In genomic region chr11:75431307-75431706, GRCm38 (mm10) we compare ENCODE assay signal across 9 mouse cellular contexts. TPM values are rescaled to one million over a fixed set of nuclear protein-coding genes. Genes with fewer than 3 reads are reported as not detected.
DNase-seq lines count a peak whose midpoint lies in the region; ATAC-seq and TF ChIP-seq lines count a peak whose summit lies in the region.
"Had no signal": no experiment of that assay in that cellular context is flagged by ENCODE, and none has a peak within 500 bp of the region (broad histone marks: within the 10 kb centered on the region; RNA-seq: fewer than 3 reads in every experiment).

No protein-coding gene starts in this region.

- H3K27ac ChIP-seq in hindbrain, embryonic 14.5 days = no peak overlapping the region
- H3K27ac ChIP-seq in hindbrain, embryonic 12.5 days = no peak overlapping the region
- no peak overlapping the region for H3K27ac ChIP-seq in midbrain, postnatal 0 days (ENCODE audit: low read depth, low read length)
- H3K27ac ChIP-seq: neural tube, embryonic 12.5 days had no signal

- H3K4me3 ChIP-seq in hindbrain, embryonic 14.5 days (replicated peaks; ENCODE audit: low read length) = no peak overlapping the region
- no peak overlapping the region for H3K4me3 ChIP-seq in hindbrain, embryonic 12.5 days
- H3K4me3 ChIP-seq in midbrain, postnatal 0 days (ENCODE audit: low read depth, low read length) = no peak overlapping the region
- H3K4me3 ChIP-seq: neural tube, embryonic 12.5 days had no signal

- peak; percentile 44 for DNase-seq in hindbrain, embryonic 14.5 days (ENCODE audit: low spot score)
- peak; percentile 64 for DNase-seq in cerebellum, adult 8-10 months
- peak; percentile 86 for DNase-seq in gastrocnemius, postnatal 14 days
- peak; percentile 82 for DNase-seq in midbrain, postnatal 0 days (ENCODE audit: low spot score)
- DNase-seq in spleen, adult 12 weeks (ENCODE audit: low spot score) = no peak
- no peak for DNase-seq in thymus, postnatal 10 days (ENCODE audit: low spot score in 2 of 2)

- intact Hi-C loops in gastrocnemius, postnatal 14 days (cut with DNase I; ENCODE audit: low total_unique reads) = no loop called here

- no peaks in the 10 kb centered on the region for H3K27me3 ChIP-seq in hindbrain, embryonic 14.5 days (ENCODE audit: control insufficient read depth, insufficient read depth, low read length)
- H3K27me3 ChIP-seq in hindbrain, embryonic 12.5 days = no peaks in the 10 kb centered on the region
- H3K27me3 ChIP-seq in midbrain, postnatal 0 days (ENCODE audit: insufficient read depth, low read length) = no peaks in the 10 kb centered on the region
- H3K27me3 ChIP-seq: neural tube, embryonic 12.5 days had no signal

- ATAC-seq in hindbrain, embryonic 14.5 days (ENCODE audit: low FRiP score) = peak; percentile 62; the same call in 1 of the 2 replicates
- no peak for ATAC-seq in hindbrain, embryonic 12.5 days (ENCODE audit: low FRiP score)
- ATAC-seq in midbrain, postnatal 0 days (ENCODE audit: low FRiP score) = peak; percentile 58
- ATAC-seq in inflammation-experienced regulatory T-cells, adult 6 months = no peak

- no peaks in the 10 kb centered on the region for H3K36me3 ChIP-seq in hindbrain, embryonic 14.5 days (replicated peaks; ENCODE audit: control insufficient read depth, insufficient read depth)
- no peaks in the 10 kb centered on the region for H3K36me3 ChIP-seq in hindbrain, embryonic 12.5 days
- no peaks in the 10 kb centered on the region for H3K36me3 ChIP-seq in midbrain, postnatal 0 days (ENCODE audit: insufficient read depth, low read length)
- H3K36me3 ChIP-seq: neural tube, embryonic 12.5 days had no signal

- no peaks in the 10 kb centered on the region for H3K9me3 ChIP-seq in hindbrain, embryonic 14.5 days (ENCODE audit: control insufficient read depth, low read length)
- peaks cover 6% of the 10 kb centered on the region for H3K9me3 ChIP-seq in hindbrain, embryonic 12.5 days (replicated peaks)
- no peaks in the 10 kb centered on the region for H3K9me3 ChIP-seq in midbrain, postnatal 0 days (ENCODE audit: low read length)

- 66% methylated on average over 11 of the region's 11 CpGs for WGBS in hindbrain, embryonic 14.5 days
- WGBS in hindbrain, embryonic 12.5 days = 81% methylated on average over 11 of the region's 11 CpGs
- 66% methylated on average over 11 of the region's 11 CpGs for WGBS in midbrain, postnatal 0 days

- TF ChIP-seq CTCF in midbrain, postnatal 0 days (IDR thresholded peaks at IDR 0.05) = no peak

- no peak overlapping the region for H3K9ac ChIP-seq in hindbrain, embryonic 14.5 days
- H3K9ac ChIP-seq in hindbrain, embryonic 12.5 days = no peak overlapping the region
- no peak overlapping the region for H3K9ac ChIP-seq in midbrain, postnatal 0 days (replicated peaks; ENCODE audit: low read length, poor library complexity, severe bottlenecking)
- H3K9ac ChIP-seq: neural tube, embryonic 12.5 days had no signal

- H3K4me2 ChIP-seq in hindbrain, embryonic 14.5 days (replicated peaks) = no peak overlapping the region
- no peak overlapping the region for H3K4me2 ChIP-seq in hindbrain, embryonic 12.5 days (replicated peaks)
- no peak overlapping the region for H3K4me2 ChIP-seq in midbrain, postnatal 0 days (ENCODE audit: low read depth, low read length, poor library complexity, severe bottlenecking)
- H3K4me2 ChIP-seq: neural tube, embryonic 12.5 days had no signal

- no peaks in the 10 kb centered on the region for H3K4me1 ChIP-seq in hindbrain, embryonic 14.5 days (replicated peaks; ENCODE audit: control insufficient read depth, insufficient read depth, low read length)
- H3K4me1 ChIP-seq in hindbrain, embryonic 12.5 days = no peaks in the 10 kb centered on the region
- H3K4me1 ChIP-seq in midbrain, postnatal 0 days (ENCODE audit: insufficient read depth, low read length) = no peaks in the 10 kb centered on the region
- H3K4me1 ChIP-seq: neural tube, embryonic 12.5 days had no signal

RNA-seq across cellular contexts. Expression of gene Serpinf2, which starts 8.1 kb away (rescaled TPM):
- polyA plus RNA-seq in hindbrain, embryonic 14.5 days (2014; fragmentation: Nextera tagmentation; extraction: Ambion mirVana) = not detected in 2 replicates
- not detected in 2 replicates for polyA plus RNA-seq in hindbrain, embryonic 12.5 days (2016; fragmentation: Nextera tagmentation; extraction: Ambion mirVana)
- total RNA-seq in gastrocnemius, postnatal 14 days (2021) = not detected
- total RNA-seq in midbrain, postnatal 0 days (2014; rRNA removed) = not detected in 2 replicates
- 0.11 TPM in 1 of 2 replicates, not detected in the other for polyA plus RNA-seq in midbrain, postnatal 0 days (2015; fragmentation: Nextera tagmentation; extraction: Ambion mirVana)
- not detected for polyA plus RNA-seq in inflammation-experienced regulatory T-cells, adult 6 months (2017; shearing (Covaris generic))

RNA-seq across cellular contexts. Expression of gene Serpinf1, which starts 8.8 kb away (rescaled TPM):
- polyA plus RNA-seq in hindbrain, embryonic 14.5 days (2014; fragmentation: Nextera tagmentation; extraction: Ambion mirVana) = 49.9 and 66.1 TPM in 2 replicates
- polyA plus RNA-seq in hindbrain, embryonic 12.5 days (2016; fragmentation: Nextera tagmentation; extraction: Ambion mirVana) = 111 and 121 TPM in 2 replicates
- 100 to 1,000 TPM; 128 to 156 TPM for total RNA-seq in gastrocnemius, postnatal 14 days (2021)
- total RNA-seq in midbrain, postnatal 0 days (2014; rRNA removed) = 50.6 and 92.0 TPM in 2 replicates
- polyA plus RNA-seq in midbrain, postnatal 0 days (2015; fragmentation: Nextera tagmentation; extraction: Ambion mirVana) = 34.3 and 44.6 TPM in 2 replicates
- polyA plus RNA-seq in inflammation-experienced regulatory T-cells, adult 6 months (2017; shearing (Covaris generic)) = 1 to 10 TPM; 3.3 to 5.0 (median 4.9) TPM

RNA-seq across cellular contexts. Expression of gene Wdr81, which starts 23.2 kb away (rescaled TPM):
- polyA plus RNA-seq in hindbrain, embryonic 14.5 days (2014; fragmentation: Nextera tagmentation; extraction: Ambion mirVana) = 6.5 and 7.9 TPM in 2 replicates
- polyA plus RNA-seq in hindbrain, embryonic 12.5 days (2016; fragmentation: Nextera tagmentation; extraction: Ambion mirVana) = 9.3 and 9.6 TPM in 2 replicates
- 1 to 10 TPM; 6.0 TPM for total RNA-seq in gastrocnemius, postnatal 14 days (2021)
- 17.4 and 29.7 TPM in 2 replicates for total RNA-seq in midbrain, postnatal 0 days (2014; rRNA removed)
- polyA plus RNA-seq in midbrain, postnatal 0 days (2015; fragmentation: Nextera tagmentation; extraction: Ambion mirVana) = 4.5 and 4.8 TPM in 2 replicates
- polyA plus RNA-seq in inflammation-experienced regulatory T-cells, adult 6 months (2017; shearing (Covaris generic)) = 1 to 10 TPM; 5.1 to 7.9 (median 5.2) TPM

RNA-seq across cellular contexts. Expression of gene Tlcd2, which starts 30.2 kb away (rescaled TPM):
- polyA plus RNA-seq in hindbrain, embryonic 14.5 days (2014; fragmentation: Nextera tagmentation; extraction: Ambion mirVana) = 1.6 and 4.5 TPM in 2 replicates
- 11.6 and 13.0 TPM in 2 replicates for polyA plus RNA-seq in hindbrain, embryonic 12.5 days (2016; fragmentation: Nextera tagmentation; extraction: Ambion mirVana)
- 10 to 100 TPM; 17.3 to 23.0 TPM for total RNA-seq in gastrocnemius, postnatal 14 days (2021)
- 0.66 and 0.76 TPM in 2 replicates for total RNA-seq in midbrain, postnatal 0 days (2014; rRNA removed)
- 1.6 and 1.9 TPM in 2 replicates for polyA plus RNA-seq in midbrain, postnatal 0 days (2015; fragmentation: Nextera tagmentation; extraction: Ambion mirVana)
- 10 to 100 TPM in 2 of 3 experiments, 1 to 10 TPM in 1; 10.0 to 23.2 (median 21.3) TPM for polyA plus RNA-seq in inflammation-experienced regulatory T-cells, adult 6 months (2017; shearing (Covaris generic))

RNA-seq across cellular contexts. Expression of gene Prpf8, which starts 55.3 kb away (rescaled TPM):
- 74.5 and 83.2 TPM in 2 replicates for polyA plus RNA-seq in hindbrain, embryonic 14.5 days (2014; fragmentation: Nextera tagmentation; extraction: Ambion mirVana)
- polyA plus RNA-seq in hindbrain, embryonic 12.5 days (2016; fragmentation: Nextera tagmentation; extraction: Ambion mirVana) = 68.9 and 74.2 TPM in 2 replicates
- total RNA-seq in gastrocnemius, postnatal 14 days (2021) = 10 to 100 TPM; 64.9 to 68.5 TPM
- total RNA-seq in midbrain, postnatal 0 days (2014; rRNA removed) = 121 and 129 TPM in 2 replicates
- 25.7 and 27.6 TPM in 2 replicates for polyA plus RNA-seq in midbrain, postnatal 0 days (2015; fragmentation: Nextera tagmentation; extraction: Ambion mirVana)
- polyA plus RNA-seq in inflammation-experienced regulatory T-cells, adult 6 months (2017; shearing (Covaris generic)) = 10 to 100 TPM; 37.6 to 48.7 (median 43.8) TPM

Comparison
In these comparisons a context has a peak if more than half of its experiments do, and no peak if none do; other contexts are left out.
1. ATAC-seq: peak in hindbrain, embryonic 14.5 days (single experiment) and midbrain, postnatal 0 days (single experiment); none in hindbrain, embryonic 12.5 days (single experiment) and inflammation-experienced regulatory T-cells, adult 6 months (single experiment).
2. DNase-seq: peak in hindbrain, embryonic 14.5 days (single experiment), cerebellum, adult 8-10 months (single experiment), gastrocnemius, postnatal 14 days (single experiment) and midbrain, postnatal 0 days (single experiment); none in spleen, adult 12 weeks (single experiment) and thymus, postnatal 10 days (0 of 2).